In the genomic region with DNA sequence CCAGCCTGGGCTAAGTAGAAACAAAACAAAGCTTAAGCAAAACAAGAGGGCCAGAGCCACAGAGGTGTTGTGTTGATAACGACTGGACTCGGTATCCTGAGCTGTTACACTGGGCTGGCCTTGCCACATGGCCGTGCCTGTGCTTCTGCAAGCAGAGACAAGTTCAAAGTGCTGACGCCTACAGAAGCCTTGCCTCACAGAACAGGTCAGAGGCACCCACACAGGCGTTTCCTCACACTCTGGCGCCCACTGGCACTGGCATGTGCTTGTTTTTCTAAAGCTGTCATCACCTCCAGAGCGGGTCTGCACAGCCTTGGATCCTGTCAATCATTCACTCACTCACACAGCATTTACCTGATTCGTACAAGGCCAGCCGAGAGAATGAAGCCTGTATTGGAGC, we compare ENCODE assay signal across 9 mouse cellular contexts. TPM values are rescaled to one million over a fixed set of nuclear protein-coding genes. Genes with fewer than 3 reads are reported as not detected.
DNase-seq lines count a peak whose midpoint lies in the region; TF ChIP-seq lines count a peak whose summit lies in the region.
"Had no signal": no experiment of that assay in that cellular context is flagged by ENCODE, and none has a peak within 500 bp of the region (broad histone marks: within the 10 kb centered on the region; RNA-seq: fewer than 3 reads in every experiment).

No protein-coding gene starts in this region.

- intact Hi-C loops in gastrocnemius, adult 2 months (cut with DNase I): no loop called here

- DNase-seq in gastrocnemius, adult 2 months: peak; percentile 55
- no peak for DNase-seq in gastrocnemius, adult 8-10 months (ENCODE audit: low spot score in 2 of 2)
- DNase-seq in urinary bladder, adult 2 months (ENCODE audit: low spot score): peak; percentile 40
- DNase-seq in urinary bladder, postnatal 10 days (ENCODE audit: low spot score): no peak
- peak; percentile 46 for DNase-seq in liver
- no peak for DNase-seq in Muller cell, postnatal 12 days (ENCODE audit: inconsistent ontology term)
- DNase-seq in right cerebral cortex, postnatal 4 days: no peak
- no peak for DNase-seq in thymus, adult 18-20 months

- H3K27ac ChIP-seq in gastrocnemius, adult 2 months: peak overlapping the region; percentile 56; the same call in 1 of the 2 replicates

- no peak overlapping the region for H3K4me3 ChIP-seq in gastrocnemius, adult 2 months

- TF ChIP-seq CTCF in gastrocnemius, adult 2 months (IDR thresholded peaks at IDR 0.05): no peak

RNA-seq across cellular contexts. Expression of a gene that starts 4.6 kb away (rescaled TPM):
- total RNA-seq in gastrocnemius, adult 2 months (2021): not detected
- total RNA-seq in gastrocnemius, adult 8-10 months (2022): not detected
- not detected in 2 replicates for polyA plus RNA-seq in urinary bladder, adult 2 months (2012; rRNA removed)
- total RNA-seq: hematopoietic stem cell, adult 5-6 weeks had no signal

RNA-seq across cellular contexts. Expression of a gene that starts 18.6 kb away (rescaled TPM):
- 10 to 100 TPM; 37.8 to 46.5 TPM for total RNA-seq in gastrocnemius, adult 2 months (2021)
- 10 to 100 TPM; 53.9 to 63.4 (median 56.8) TPM for total RNA-seq in gastrocnemius, adult 8-10 months (2022)
- 38.9 and 40.9 TPM in 2 replicates for polyA plus RNA-seq in urinary bladder, adult 2 months (2012; rRNA removed)

RNA-seq across cellular contexts. Expression of a gene that starts 48.9 kb away (rescaled TPM):
- total RNA-seq in gastrocnemius, adult 2 months (2021): 10 to 100 TPM; 12.6 to 12.9 TPM
- 10 to 100 TPM; 11.6 to 13.9 (median 13.8) TPM for total RNA-seq in gastrocnemius, adult 8-10 months (2022)
- 12.8 and 13.0 TPM in 2 replicates for polyA plus RNA-seq in urinary bladder, adult 2 months (2012; rRNA removed)

RNA-seq across cellular contexts. Expression of a gene that starts 51.6 kb away (rescaled TPM):
- total RNA-seq in gastrocnemius, adult 2 months (2021): 1 to 10 TPM; 2.2 to 2.5 TPM
- total RNA-seq in gastrocnemius, adult 8-10 months (2022): 1 to 10 TPM; 1.5 to 2.5 (median 1.9) TPM
- 15.7 and 16.9 TPM in 2 replicates for polyA plus RNA-seq in urinary bladder, adult 2 months (2012; rRNA removed)

RNA-seq across cellular contexts. Expression of a gene that starts 56.5 kb away (rescaled TPM):
- 1 to 10 TPM; 3.8 to 5.6 TPM for total RNA-seq in gastrocnemius, adult 2 months (2021)
- total RNA-seq in gastrocnemius, adult 8-10 months (2022): 10 to 100 TPM in 2 of 4 experiments, 1 to 10 TPM in 2; 6.0 to 12.0 (median 9.2) TPM
- 14.4 and 17.2 TPM in 2 replicates for polyA plus RNA-seq in urinary bladder, adult 2 months (2012; rRNA removed)

Comparison
In these comparisons a context has a peak if more than half of its experiments do, and no peak if none do; other contexts are left out.
1. DNase-seq: peak in gastrocnemius, adult 2 months (single experiment), urinary bladder, adult 2 months (single experiment) and liver (single experiment); none in gastrocnemius, adult 8-10 months (0 of 2), urinary bladder, postnatal 10 days (single experiment), Muller cell, postnatal 12 days (single experiment), right cerebral cortex, postnatal 4 days (single experiment) and thymus, adult 18-20 months (0 of 2).